26 mouse cellular contexts compared by ENCODE assay signal in genomic region chr3:146651217-146651616, GRCm38 (mm10). TPM values are rescaled to one million over a fixed set of nuclear protein-coding genes. Genes with fewer than 3 reads are reported as not detected.
DNase-seq lines count a peak whose midpoint lies in the region; TF ChIP-seq lines count a peak whose summit lies in the region.
"Had no signal": no experiment of that assay in that cellular context is flagged by ENCODE, and none has a peak within 500 bp of the region (broad histone marks: within the 10 kb centered on the region; RNA-seq: fewer than 3 reads in every experiment).

Gene 4930503B20Rik (minus strand): TSS chr3:146651317.

- H3K36me3 ChIP-seq in testis, adult 2 months (ENCODE audit: control insufficient read depth, insufficient read depth, low read length) = no peaks in the 10 kb centered on the region

- no peaks in the 10 kb centered on the region for H3K27me3 ChIP-seq in testis, adult 2 months (ENCODE audit: control insufficient read depth, insufficient read depth, low read length)
- H3K27me3 ChIP-seq: CH12.LX, Patski had no signal

- H3K4me3 ChIP-seq in testis, adult 2 months (ENCODE audit: control insufficient read depth, low read depth, low read length) = peak within 1 kb of the TSS; percentile 89

- TF ChIP-seq POLR2A in testis, adult 2 months (IDR thresholded peaks at IDR 0.05; ENCODE audit: control insufficient read depth, low read depth, low read length) = peak; percentile 28; the same call in 1 of the 2 replicates

- H3K4me1 ChIP-seq in testis, adult 2 months (ENCODE audit: control insufficient read depth, insufficient read depth, low read length) = peaks cover 2% of the 10 kb centered on the region; the same call in 1 of the 2 replicates

- TF ChIP-seq CTCF in testis, adult 2 months (IDR thresholded peaks at IDR 0.05; ENCODE audit: control insufficient read depth, insufficient read depth, insufficient replicate concordance, low read depth, low read length) = no peak

- peak within 1 kb of the TSS; percentile 55 for H3K27ac ChIP-seq in testis, adult 2 months (ENCODE audit: control insufficient read depth, insufficient read depth, low read depth, low read length)

- DNase-seq in heart, adult 11 months = peak; percentile 19
- no peak for DNase-seq in heart, postnatal 4 days
- no peak for DNase-seq in testis, postnatal 10 days (ENCODE audit: low spot score)
- peak; percentile 40 for DNase-seq in 3T3-L1 (ENCODE audit: low read depth, low spot score)
- no peak for DNase-seq in layer of hippocampus, adult 11-12 months (ENCODE audit: low spot score)
- DNase-seq: adrenal gland, adult 2 months; adrenal gland, adult 8-10 months; adrenal gland, postnatal 10 days; adrenal gland, postnatal 14 days; adrenal gland, postnatal 25 days; adrenal gland, postnatal 36 days; B cell, adult 2 months; cerebellum, adult 11 months; cerebellum, adult 11-12 months; cerebellum, adult 18-20 months; cerebellum, adult 2 months had no signal

RNA-seq across cellular contexts. Expression of gene 4930503B20Rik, which starts in this region (rescaled TPM):
- total RNA-seq in heart, postnatal 4 days (2021) = under 1 TPM; 0.14 TPM
- polyA plus RNA-seq in testis, adult 2 months (2012; rRNA removed) = 205 and 256 TPM in 2 replicates
- total RNA-seq: adrenal gland, adult 18-20 months; adrenal gland, adult 2 months; adrenal gland, adult 8-10 months; adrenal gland, postnatal 10 days; adrenal gland, postnatal 14 days; adrenal gland, postnatal 36 days; adrenal gland, postnatal 4 days; CH12.LX; ES-E14 had no signal
- polyA plus RNA-seq: activated CD4-positive, CD25-positive, alpha-beta regulatory T cell, adult 4 months; adrenal gland, adult 2 months; C2C12; CD4-positive, CD25-positive, alpha-beta regulatory T cell, adult 4 months; cerebellum, adult 2 months; G1E had no signal

Comparison
In these comparisons a context has a peak if more than half of its experiments do, and no peak if none do; other contexts are left out.
1. DNase-seq: peak in heart, adult 11 months (single experiment) and 3T3-L1 (single experiment); none in heart, postnatal 4 days (single experiment), testis, postnatal 10 days (single experiment) and layer of hippocampus, adult 11-12 months (single experiment).